Mouse (Mus musculus) ES-Bruce4 (cell line): ENCODE data around the gene Tmem8.

Experiments used
- CTCF ChIP-seq: IDR thresholded peaks from one replicate; pipeline ENCODE4 v1.8.1; 2011; ENCODE audit warnings: low read depth, low read length
- EP300 ChIP-seq: IDR thresholded peaks from 2 replicates; pipeline ENCODE4 v1.6.1; 2011; ENCODE audit warnings: low read depth, low read length; ENCODE audit not compliant: insufficient read depth
- POLR2A ChIP-seq: IDR thresholded peaks from one replicate; pipeline ENCODE4 v1.8.1; 2011; ENCODE audit warnings: low read length; ENCODE audit not compliant: insufficient read depth

DNA sequence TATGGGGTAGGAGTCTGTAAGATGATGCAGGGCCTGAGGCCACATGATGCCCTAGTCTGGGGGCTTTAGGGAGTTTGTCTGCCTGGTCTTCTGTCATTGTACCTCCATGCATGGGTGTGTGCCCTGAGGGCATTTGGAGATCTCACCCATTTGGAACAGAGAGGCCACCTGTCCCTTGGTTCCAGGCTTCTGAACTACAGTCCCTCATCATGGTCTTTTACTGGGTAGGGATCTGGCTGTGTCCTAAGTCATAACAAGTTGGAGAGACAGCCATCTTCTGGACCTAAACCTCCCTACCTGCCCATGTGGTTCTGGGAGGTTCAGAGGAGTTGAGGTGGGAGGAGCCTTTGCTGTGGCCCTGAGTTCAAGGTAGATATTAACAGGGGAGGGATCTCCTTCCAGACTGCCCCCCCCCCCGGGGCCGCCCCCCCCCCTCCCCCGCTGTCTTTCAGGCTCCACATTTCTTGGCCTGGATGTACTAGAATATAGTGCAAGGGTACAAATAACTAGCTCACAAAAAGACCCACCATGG, 2.9 kb downstream of the Tmem8 start:
- TF ChIP-seq CTCF: no peak
- TF ChIP-seq POLR2A: no peak
- TF ChIP-seq EP300: no peak
